8 mouse cellular contexts compared by ENCODE assay signal in genomic region chr11:6547696-6548325, GRCm38 (mm10). TPM values are rescaled to one million over a fixed set of nuclear protein-coding genes. Genes with fewer than 3 reads are reported as not detected.
DNase-seq lines count a peak whose midpoint lies in the region; ATAC-seq and TF ChIP-seq lines count a peak whose summit lies in the region.

No protein-coding gene starts in this region.

- intact Hi-C loops in heart, adult 2 months (cut with DNase I), result loop anchor here (2.0 to 5.0 kb wide), 2 partner anchors 39 to 79 kb away; partner anchors contain the start of gene Tbrg4

- no peak for TF ChIP-seq CTCF in heart, adult 2 months (IDR thresholded peaks at IDR 0.05)
- no peak for TF ChIP-seq CTCF in ES-Bruce4 (IDR thresholded peaks at IDR 0.05; ENCODE audit: low read depth, low read length)
- TF ChIP-seq CTCF in forebrain, postnatal 0 days (IDR thresholded peaks at IDR 0.05; ENCODE audit: low read depth), result no peak
- TF ChIP-seq CTCF in liver, postnatal 0 days (IDR thresholded peaks at IDR 0.05; ENCODE audit: low read depth), result no peak

- H3K27me3 ChIP-seq in heart, adult 2 months (ENCODE audit: control insufficient read depth, insufficient read depth, low read length), result no peaks in the 10 kb centered on the region
- no peaks in the 10 kb centered on the region for H3K27me3 ChIP-seq in ES-Bruce4 (ENCODE audit: control insufficient read depth, insufficient read depth, low read length, poor library complexity, severe bottlenecking)
- H3K27me3 ChIP-seq in forebrain, postnatal 0 days (ENCODE audit: insufficient read depth, low read length), result no peaks in the 10 kb centered on the region
- no peaks in the 10 kb centered on the region for H3K27me3 ChIP-seq in liver, postnatal 0 days (ENCODE audit: insufficient read depth, low read length)

- no peaks in the 10 kb centered on the region; the same call in 1 of the 2 replicates for H3K4me1 ChIP-seq in heart, adult 2 months (ENCODE audit: control insufficient read depth, insufficient read depth, low read length)
- peaks cover 2% of the 10 kb centered on the region for H3K4me1 ChIP-seq in ES-Bruce4 (ENCODE audit: control insufficient read depth, insufficient read depth, low read length)
- H3K4me1 ChIP-seq in forebrain, postnatal 0 days (ENCODE audit: insufficient read depth), result peaks cover 7% of the 10 kb centered on the region
- peaks cover 18% of the 10 kb centered on the region; the same call in 1 of the 2 replicates for H3K4me1 ChIP-seq in liver, postnatal 0 days (ENCODE audit: insufficient read depth)

- H3K4me3 ChIP-seq in heart, adult 2 months, result peak overlapping the region; percentile 81
- H3K4me3 ChIP-seq in ES-Bruce4 (ENCODE audit: low read depth, low read length), result peak overlapping the region; percentile 96
- H3K4me3 ChIP-seq in forebrain, postnatal 0 days (ENCODE audit: low read depth, low read length), result peak overlapping the region; percentile 85
- H3K4me3 ChIP-seq in liver, postnatal 0 days (ENCODE audit: low read depth, low read length), result peak overlapping the region; percentile 91

- DNase-seq in heart, adult 2 months, result no peak
- no peak for DNase-seq in heart, adult 9 months (ENCODE audit: low spot score in 2 of 2)
- DNase-seq in forebrain, postnatal 0 days, result no peak
- no peak for DNase-seq in liver, postnatal 0 days
- DNase-seq in frontal cortex, postnatal 25 days (ENCODE audit: low spot score in 2 of 2), result no peak
- no peak for DNase-seq in layer of hippocampus, postnatal 36 days
- DNase-seq in layer of hippocampus, adult 9-10 months (ENCODE audit: low spot score), result no peak

- no peaks in the 10 kb centered on the region; the same call in 1 of the 2 replicates for H3K79me2 ChIP-seq in heart, adult 2 months (replicated peaks; ENCODE audit: control insufficient read depth, insufficient read depth, low read length)

- no peak for TF ChIP-seq POLR2A in heart, adult 2 months (IDR thresholded peaks at IDR 0.05; ENCODE audit: insufficient read depth, low read depth, low read length)
- TF ChIP-seq POLR2A in ES-Bruce4 (IDR thresholded peaks at IDR 0.05; ENCODE audit: insufficient read depth, low read length), result no peak

- peak overlapping the region; percentile 61 for H3K4me2 ChIP-seq in forebrain, postnatal 0 days (ENCODE audit: low read depth)
- H3K4me2 ChIP-seq in liver, postnatal 0 days (ENCODE audit: low read depth, low read length), result peak overlapping the region; percentile 92

- WGBS in heart, adult 2 months, result 23% methylated on average over 6 of the region's 6 CpGs
- 18% methylated on average over 6 of the region's 6 CpGs for WGBS in forebrain, postnatal 0 days
- 20% methylated on average over 6 of the region's 6 CpGs for WGBS in liver, postnatal 0 days (ENCODE audit: insufficient replicate concordance)

- TF ChIP-seq EP300 in heart, adult 2 months (IDR thresholded peaks at IDR 0.05; ENCODE audit: insufficient read depth, low read depth, low read length), result no peak
- no peak for TF ChIP-seq EP300 in ES-Bruce4 (IDR thresholded peaks at IDR 0.05; ENCODE audit: insufficient read depth, low read depth, low read length)
- TF ChIP-seq EP300 in liver, postnatal 0 days (IDR thresholded peaks at IDR 0.05; ENCODE audit: low read depth), result no peak

- H3K36me3 ChIP-seq in heart, adult 2 months (ENCODE audit: control insufficient read depth, insufficient read depth, low read length), result peaks cover 2% of the 10 kb centered on the region; the same call in 1 of the 2 replicates
- H3K36me3 ChIP-seq in ES-Bruce4 (ENCODE audit: control insufficient read depth, insufficient read depth, low read length, poor library complexity, severe bottlenecking), result peaks cover 9% of the 10 kb centered on the region; the same call in 1 of the 2 replicates
- no peaks in the 10 kb centered on the region for H3K36me3 ChIP-seq in forebrain, postnatal 0 days (ENCODE audit: insufficient read depth)
- peaks cover 9% of the 10 kb centered on the region for H3K36me3 ChIP-seq in liver, postnatal 0 days (replicated peaks; ENCODE audit: insufficient read depth, low read length)

- no peaks in the 10 kb centered on the region for H3K9me3 ChIP-seq in ES-Bruce4 (replicated peaks; ENCODE audit: control insufficient read depth, insufficient read depth, low read length, poor library complexity, severe bottlenecking)
- no peaks in the 10 kb centered on the region for H3K9me3 ChIP-seq in forebrain, postnatal 0 days (ENCODE audit: low read length)
- H3K9me3 ChIP-seq in liver, postnatal 0 days (ENCODE audit: low read length), result no peaks in the 10 kb centered on the region

- peak overlapping the region; percentile 96 for H3K27ac ChIP-seq in heart, adult 2 months
- peak overlapping the region; percentile 76; the same call in 1 of the 2 replicates for H3K27ac ChIP-seq in ES-Bruce4 (ENCODE audit: insufficient read depth, low read length)
- peak overlapping the region; percentile 89; the same call in 1 of the 2 replicates for H3K27ac ChIP-seq in forebrain, postnatal 0 days (ENCODE audit: low read depth, low read length)
- H3K27ac ChIP-seq in liver, postnatal 0 days (ENCODE audit: low read depth), result peak overlapping the region; percentile 98

- ATAC-seq in forebrain, postnatal 0 days, result no peak
- no peak for ATAC-seq in liver, postnatal 0 days

- H3K9ac ChIP-seq in heart, adult 2 months (ENCODE audit: low read depth, low read length), result peak overlapping the region; percentile 20
- H3K9ac ChIP-seq in ES-Bruce4 (ENCODE audit: low read depth, poor library complexity, severe bottlenecking), result peak overlapping the region; percentile 88
- H3K9ac ChIP-seq in forebrain, postnatal 0 days, result peak overlapping the region; percentile 75
- peak overlapping the region; percentile 96 for H3K9ac ChIP-seq in liver, postnatal 0 days (replicated peaks)

RNA-seq across cellular contexts. Expression of gene Ccm2, which starts 1.1 kb away (rescaled TPM):
- 10 to 100 TPM; 25.6 to 28.5 TPM for total RNA-seq in heart, adult 2 months (2021)
- polyA plus RNA-seq in heart, adult 2 months (2012; rRNA removed), result 47.8 and 54.1 TPM in 2 replicates
- 36.5 and 38.7 TPM in 2 replicates for polyA plus RNA-seq in ES-Bruce4 (2011; ENCODE audit: insufficient read depth, insufficient read length, low read depth, missing spikeins)
- 58.9 and 65.6 TPM in 2 replicates for total RNA-seq in forebrain, postnatal 0 days (2014; rRNA removed)
- 84.0 and 84.7 TPM in 2 replicates for polyA plus RNA-seq in forebrain, postnatal 0 days (2015; fragmentation: Nextera tagmentation; extraction: Ambion mirVana)
- polyA plus RNA-seq in liver, postnatal 0 days (2015; fragmentation: Nextera tagmentation; extraction: Ambion mirVana), result 33.9 and 34.9 TPM in 2 replicates
- total RNA-seq in layer of hippocampus, postnatal 36 days (2021), result 10 to 100 TPM; 52.1 to 53.4 TPM

RNA-seq across cellular contexts. Expression of gene Myo1g, which starts 27.0 kb away (rescaled TPM):
- total RNA-seq in heart, adult 2 months (2021), result 1 to 10 TPM; 1.4 TPM
- 4.1 and 7.2 TPM in 2 replicates for polyA plus RNA-seq in heart, adult 2 months (2012; rRNA removed)
- polyA plus RNA-seq in ES-Bruce4 (2011; ENCODE audit: insufficient read depth, insufficient read length, low read depth, missing spikeins), result 0.36 and 1.1 TPM in 2 replicates
- total RNA-seq in forebrain, postnatal 0 days (2014; rRNA removed), result 0.23 and 0.90 TPM in 2 replicates
- 0.24 and 0.75 TPM in 2 replicates for polyA plus RNA-seq in forebrain, postnatal 0 days (2015; fragmentation: Nextera tagmentation; extraction: Ambion mirVana)
- 8.2 and 9.4 TPM in 2 replicates for polyA plus RNA-seq in liver, postnatal 0 days (2015; fragmentation: Nextera tagmentation; extraction: Ambion mirVana)
- total RNA-seq in layer of hippocampus, postnatal 36 days (2021), result 1 to 10 TPM in 1 of 2 experiments, under 1 TPM in 1; 0.45 to 1.1 TPM

RNA-seq across cellular contexts. Expression of gene Nacad, which starts 58.0 kb away (rescaled TPM):
- total RNA-seq in heart, adult 2 months (2021), result under 1 TPM; 0.23 to 0.52 TPM
- polyA plus RNA-seq in heart, adult 2 months (2012; rRNA removed), result 0.67 and 1.4 TPM in 2 replicates
- 0.50 and 0.90 TPM in 2 replicates for polyA plus RNA-seq in ES-Bruce4 (2011; ENCODE audit: insufficient read depth, insufficient read length, low read depth, missing spikeins)
- total RNA-seq in forebrain, postnatal 0 days (2014; rRNA removed), result 69.4 and 75.6 TPM in 2 replicates
- 46.4 and 61.3 TPM in 2 replicates for polyA plus RNA-seq in forebrain, postnatal 0 days (2015; fragmentation: Nextera tagmentation; extraction: Ambion mirVana)
- 1.5 and 1.6 TPM in 2 replicates for polyA plus RNA-seq in liver, postnatal 0 days (2015; fragmentation: Nextera tagmentation; extraction: Ambion mirVana)
- total RNA-seq in layer of hippocampus, postnatal 36 days (2021), result 10 to 100 TPM; 39.0 to 48.5 TPM

Comparison
In these comparisons a context has a peak if more than half of its experiments do, and no peak if none do; other contexts are left out.
1. H3K9ac ChIP-seq: peak in every context shown above with its lines; median percentile 96 in liver, postnatal 0 days; 88 in ES-Bruce4; 75 in forebrain, postnatal 0 days; 20 in heart, adult 2 months.
2. RNA of gene Nacad, which starts 58.0 kb away (polyA plus RNA-seq): 46.4 to 61.3 TPM in forebrain, postnatal 0 days; 1.5 to 1.6 TPM in liver, postnatal 0 days, 0.67 to 1.4 TPM in heart, adult 2 months and 0.50 to 0.90 TPM in ES-Bruce4; every median in the first group is over 10 times any median in the second.
3. Peak in every context shown above with its lines, with median percentiles within 50 percentile points of each other: H3K27ac ChIP-seq and H3K4me3 ChIP-seq.